Mouse (Mus musculus) leukemia stem cell, adult 10-12 weeks (primary cell): ENCODE results near the gene Mef2b. TPM values are rescaled to one million over a fixed set of nuclear protein-coding genes. Genes with fewer than 3 reads are reported as not detected.

Experiments used
- polyA plus RNA-seq: library from polyadenylated mRNA; stranded (reverse); fragments of >175 nt; gene quantifications from 2 replicates; pipeline ENCODE4 v1.2.3, GENCODE M21; 2012; ENCODE audit warnings: low replicate concordance

The Mef2b gene
- 8.9 and 50.7 TPM in 2 replicates for polyA plus RNA-seq

DNA sequence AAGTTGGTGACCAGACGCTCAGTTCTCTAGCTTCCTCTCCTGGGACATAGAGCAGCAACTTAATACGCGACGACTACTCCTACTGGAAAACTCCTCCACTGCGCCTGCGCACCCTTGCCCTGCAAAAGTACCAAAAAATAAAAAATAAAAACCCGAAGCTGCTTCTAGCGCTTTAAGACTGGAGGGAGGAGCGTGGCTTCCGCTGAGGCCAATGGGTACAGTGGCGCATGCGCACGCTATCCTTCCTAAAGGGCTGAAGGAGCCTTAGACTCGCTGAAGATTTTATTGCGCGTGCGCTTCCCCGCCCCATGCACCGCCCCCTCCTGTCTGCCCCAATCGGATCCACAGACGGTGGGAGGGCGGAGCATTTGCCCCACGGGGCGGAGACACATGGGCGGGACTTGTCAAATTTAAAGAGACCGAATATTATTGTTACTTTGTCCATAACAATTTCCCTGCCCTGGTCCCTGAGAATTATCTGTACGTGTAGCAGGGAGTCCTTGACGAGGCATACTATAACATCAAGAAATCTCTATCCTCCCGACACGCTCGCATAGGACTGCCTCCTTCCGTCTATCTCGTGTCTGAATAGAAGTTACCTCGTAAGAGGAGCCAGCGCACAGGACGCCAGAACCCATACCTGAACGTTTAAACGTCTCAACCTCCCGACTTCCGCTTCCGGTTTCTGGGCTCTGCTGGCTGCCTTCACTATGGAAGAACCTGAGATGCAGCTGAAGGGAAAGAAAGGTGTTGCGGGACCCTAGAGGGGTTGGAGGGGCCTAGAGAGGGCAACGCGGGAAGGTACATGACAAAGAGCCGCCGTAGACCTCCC lies at the start of gene Mef2b, which contains the start of the genes Rfxank and Borcs8:
Gene Mef2b, plus strand, starts transcription at position 686 of the 832 bp plus-strand sequence.
Gene Rfxank, minus strand, starts transcription at position 129 of the 832 bp plus-strand sequence.
Gene Borcs8, plus strand, starts transcription at position 474 of the 832 bp plus-strand sequence.

DNA sequence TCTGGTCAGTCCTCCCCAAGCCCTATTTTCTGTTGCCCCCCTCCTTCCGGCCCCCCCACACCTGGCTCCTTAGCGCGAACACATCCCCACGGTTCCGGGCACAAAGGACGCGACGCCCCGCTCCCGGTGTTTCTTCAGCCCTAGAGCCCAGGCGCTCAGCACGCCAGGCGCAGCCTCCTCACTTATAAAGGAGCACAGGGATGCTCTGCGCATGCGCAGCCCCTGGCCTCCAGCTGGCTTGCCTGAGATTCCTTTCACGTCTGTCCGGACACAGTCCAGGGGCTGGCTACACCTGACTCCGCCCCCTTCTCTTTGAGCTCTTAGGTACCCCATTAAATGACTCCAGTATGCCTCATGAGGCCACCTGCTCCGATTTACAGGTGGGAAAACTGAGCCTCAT lies 18.8 kb upstream of the Mef2b start, which contains the start of gene Ncan:
Gene Ncan, minus strand, starts transcription at position 207 of the 400 bp plus-strand sequence.

DNA sequence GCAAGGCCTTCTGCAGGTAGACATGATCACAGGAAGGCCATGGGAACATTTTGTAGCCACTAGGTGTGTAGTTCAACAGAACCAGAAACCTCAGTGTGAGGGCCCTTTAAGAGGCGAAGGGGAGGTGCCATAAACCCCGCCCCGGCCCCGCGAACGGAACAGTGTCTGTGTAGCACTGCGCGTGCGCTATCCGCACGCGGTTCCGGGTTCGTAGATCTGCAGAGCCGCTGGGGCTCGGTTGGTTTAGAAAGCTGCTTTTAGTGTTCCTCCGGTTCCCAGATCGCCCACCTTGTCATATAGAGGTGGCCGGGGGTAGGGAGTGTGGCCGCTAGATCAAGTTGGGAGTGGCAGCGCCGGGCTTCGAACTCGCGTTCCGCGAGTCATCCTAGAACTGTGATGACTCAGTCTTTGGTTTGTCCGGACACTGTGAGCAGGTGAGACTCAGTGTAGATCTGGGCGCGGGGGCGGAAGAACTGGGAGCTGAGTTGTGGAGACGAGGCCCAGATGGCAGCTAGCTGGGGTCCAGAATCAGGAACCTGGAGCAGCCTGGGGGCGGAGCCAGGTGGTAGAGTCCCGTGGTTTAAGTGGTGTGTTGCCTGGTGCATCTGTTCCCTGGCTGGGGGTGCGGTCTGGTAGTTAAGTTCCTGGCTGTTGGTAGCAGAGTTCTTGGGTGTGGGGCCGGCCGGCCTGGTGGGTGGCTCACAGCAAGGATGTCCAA lies 8.2 kb upstream of the Mef2b start, which contains the start of gene Nr2c2ap:
Gene Nr2c2ap, plus strand, starts transcription at position 168 of the 718 bp plus-strand sequence.

DNA sequence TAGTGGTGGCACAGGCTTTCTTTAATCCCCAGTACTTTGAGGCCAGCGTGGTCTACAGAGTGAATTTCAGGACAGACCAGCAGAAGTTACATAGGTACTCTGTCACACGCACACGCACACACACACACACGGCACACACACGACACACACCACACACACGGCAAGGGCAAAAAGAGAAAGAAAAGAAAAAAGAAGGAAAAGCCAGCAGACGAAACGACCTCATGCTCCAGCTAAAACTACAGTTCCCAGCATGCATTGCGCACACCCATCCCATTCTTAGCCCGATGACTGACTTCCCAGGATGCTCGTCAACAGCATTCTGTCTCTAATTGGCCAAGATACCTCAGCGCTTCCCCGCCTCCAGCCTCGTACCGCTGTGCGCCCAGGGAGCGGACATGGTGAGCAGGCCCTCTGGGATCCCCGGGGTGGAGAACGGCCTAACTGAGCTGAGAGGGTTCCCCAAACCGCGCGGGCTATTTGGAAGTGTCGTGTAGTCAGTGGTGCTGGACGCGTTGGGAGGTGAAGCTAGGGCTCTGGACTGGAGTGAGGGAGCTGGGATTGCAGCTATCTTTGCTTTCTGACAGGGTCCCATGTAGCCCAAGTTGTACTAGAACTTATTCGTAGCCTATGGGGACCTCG lies 32.7 kb downstream of the Mef2b start, which contains the start of gene Tmem161a:
Gene Tmem161a, plus strand, starts transcription at position 314 of the 639 bp plus-strand sequence.

DNA sequence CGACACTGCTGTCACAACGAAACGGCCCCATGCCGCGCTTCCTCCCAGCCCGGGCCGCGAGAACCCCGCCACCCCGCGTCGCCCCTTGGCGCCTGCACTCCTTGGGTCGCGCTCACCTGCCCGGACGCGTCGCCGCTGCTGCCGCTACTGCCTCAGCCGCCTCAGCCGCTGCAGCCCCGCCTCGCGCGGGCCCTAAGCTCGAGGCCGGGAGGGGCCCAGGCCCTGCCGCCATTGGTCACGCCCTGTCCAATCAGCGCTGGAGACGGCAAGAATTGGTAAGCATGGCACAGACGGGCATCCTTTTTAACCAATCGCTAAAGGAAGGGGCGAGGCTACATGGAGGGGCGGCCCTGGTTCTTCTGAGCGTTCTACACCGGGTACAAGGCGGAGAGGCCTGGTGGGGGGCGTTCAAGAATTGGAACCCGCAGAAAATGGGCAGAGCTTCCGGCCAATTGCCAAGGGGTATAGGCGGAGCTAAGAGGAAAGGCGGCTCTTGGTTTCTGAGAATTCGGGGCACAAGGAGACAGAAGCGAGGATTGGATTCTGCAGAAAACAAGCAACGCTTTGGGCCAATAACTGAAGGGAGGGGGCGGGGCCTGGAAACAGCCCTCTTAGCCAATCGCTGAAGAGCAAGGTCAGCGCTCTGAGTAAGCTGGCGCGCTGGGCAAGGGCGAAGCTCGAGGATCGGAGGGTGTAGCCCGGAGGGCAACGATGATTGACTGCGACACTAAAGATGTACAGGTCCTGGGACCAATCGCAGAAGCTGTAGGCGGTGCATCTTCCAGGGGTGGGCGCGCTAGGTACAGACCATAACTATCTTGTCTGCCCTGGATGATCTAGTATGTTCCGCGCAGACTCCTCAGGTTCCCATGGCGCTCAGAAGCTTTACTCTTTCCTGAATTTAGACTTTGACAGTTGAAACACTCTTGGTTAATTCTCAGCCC lies 72.9 kb downstream of the Mef2b start, which contains the start of gene Slc25a42:
Gene Slc25a42, minus strand, starts transcription at position 194 of the 944 bp plus-strand sequence.

Other genes with a start within 250 kb of the Mef2b start
- gene Tssk6, start 237.5 kb upstream of the Mef2b start, polyA plus RNA-seq = 2.6 and 3.2 TPM in 2 replicates
- gene Ndufa13, start 237.2 kb upstream of the Mef2b start, polyA plus RNA-seq = 57.7 and 73.4 TPM in 2 replicates
- 0.77 and 2.5 TPM in 2 replicates for gene Yjefn3, start 237.0 kb upstream of the Mef2b start, polyA plus RNA-seq
- gene Gatad2a, start 143.3 kb upstream of the Mef2b start, polyA plus RNA-seq = 38.6 and 137 TPM in 2 replicates
- gene Mau2, start 97.0 kb upstream of the Mef2b start, polyA plus RNA-seq = 51.9 and 82.1 TPM in 2 replicates
- gene Sugp1, start 96.9 kb upstream of the Mef2b start, polyA plus RNA-seq = 46.3 and 66.4 TPM in 2 replicates
- 1.1 TPM in 1 of 2 replicates, not detected in the other for gene Tm6sf2, start 66.8 kb upstream of the Mef2b start, polyA plus RNA-seq
- gene Hapln4, start 56.3 kb upstream of the Mef2b start, polyA plus RNA-seq = not detected in 2 replicates
- gene Ncan, start 18.8 kb upstream of the Mef2b start, polyA plus RNA-seq = 0.05 TPM in 1 of 2 replicates, not detected in the other
- gene Nr2c2ap, start 8.4 kb upstream of the Mef2b start, polyA plus RNA-seq = 5.1 and 9.4 TPM in 2 replicates
- gene Rfxank, start 557 bp upstream of the Mef2b start, polyA plus RNA-seq = 2.9 and 6.6 TPM in 2 replicates
- 6.5 and 41.8 TPM in 2 replicates for gene Borcs8, start 212 bp upstream of the Mef2b start, polyA plus RNA-seq
- 191 and 288 TPM in 2 replicates for gene Tmem161a, start 32.6 kb downstream of the Mef2b start, polyA plus RNA-seq
- gene Slc25a42, start 72.6 kb downstream of the Mef2b start, polyA plus RNA-seq = 14.2 and 31.4 TPM in 2 replicates
- 22.8 and 39.3 TPM in 2 replicates for gene Sugp2, start 94.5 kb downstream of the Mef2b start, polyA plus RNA-seq
- 18.2 and 36.2 TPM in 2 replicates for gene Armc6, start 94.8 kb downstream of the Mef2b start, polyA plus RNA-seq
- gene Homer3, start 143.1 kb downstream of the Mef2b start, polyA plus RNA-seq = 10.6 and 12.3 TPM in 2 replicates
- 40.0 and 63.8 TPM in 2 replicates for gene Ddx49, start 162.8 kb downstream of the Mef2b start, polyA plus RNA-seq
- 154 and 182 TPM in 2 replicates for gene Cope, start 162.8 kb downstream of the Mef2b start, polyA plus RNA-seq
- 0.18 and 0.51 TPM in 2 replicates for gene Cers1, start 176.1 kb downstream of the Mef2b start, polyA plus RNA-seq
- gene Gdf1, start 190.1 kb downstream of the Mef2b start, polyA plus RNA-seq = 0.46 and 0.52 TPM in 2 replicates
- 154 and 179 TPM in 2 replicates for gene Upf1, start 213.6 kb downstream of the Mef2b start, polyA plus RNA-seq
- gene Comp, start 233.8 kb downstream of the Mef2b start, polyA plus RNA-seq = not detected in 2 replicates